Mouse (Mus musculus) adrenal gland, postnatal 36 days (tissue): ENCODE results near the gene Spock1. TPM values are rescaled to one million over a fixed set of nuclear protein-coding genes. Genes with fewer than 3 reads are reported as not detected.

ENCODE experiments used
- total RNA-seq, 2 experiments: library from RNA; stranded (reverse); gene quantifications; 2 replicates each; pipeline ENCODE4 v1.2.3; 2021

Spock1 gene
- total RNA-seq, 2 experiments from 2014 or later = 7.3 to 9.6 TPM

Other genes with a start within 250 kb of the Spock1 start
- gene Klhl3, start 205.3 kb upstream of the Spock1 start, total RNA-seq = 1 to 10 TPM; 1.5 to 1.9 TPM
- gene Hnrnpa0, start 220.2 kb upstream of the Spock1 start, total RNA-seq = 100 to 1,000 TPM; 123 to 133 TPM
- 10 to 100 TPM; 57.2 to 62.8 TPM for gene Idnk, start 249.3 kb upstream of the Spock1 start, total RNA-seq